In genomic region chr7:45098541-45099240, GRCm38 (mm10) we compare ENCODE assay signal across 12 mouse cellular contexts. TPM values are rescaled to one million over a fixed set of nuclear protein-coding genes. Genes with fewer than 3 reads are reported as not detected.
DNase-seq lines count a peak whose midpoint lies in the region; TF ChIP-seq lines count a peak whose summit lies in the region.
"Had no signal": no experiment of that assay in that cellular context is flagged by ENCODE, and none has a peak within 500 bp of the region (broad histone marks: within the 10 kb centered on the region; RNA-seq: fewer than 3 reads in every experiment).

No protein-coding gene starts in this region.

- H3K27ac ChIP-seq in layer of hippocampus, adult 2 months: no peak overlapping the region
- peak overlapping the region; percentile 45 for H3K27ac ChIP-seq in brown adipose tissue, adult 24 weeks (replicated peaks; ENCODE audit: low read depth, low read length)
- H3K27ac ChIP-seq: midbrain, embryonic 10.5 days; neural tube, embryonic 12.5 days had no signal

- TF ChIP-seq CTCF in layer of hippocampus, adult 2 months (conservative IDR thresholded peaks at IDR 0.05): peak; percentile 60

- no peak for DNase-seq in layer of hippocampus, adult 2 months (ENCODE audit: low spot score in 2 of 2)
- no peak for DNase-seq in layer of hippocampus, postnatal 14 days (ENCODE audit: low spot score in 2 of 2)
- peak; percentile 70 for DNase-seq in 416B (ENCODE audit: low read depth)
- DNase-seq in B cell, adult 2 months: peak; percentile 48 to 51
- no peak for DNase-seq in heart, adult 9 months (ENCODE audit: low spot score in 2 of 2)
- DNase-seq in heart, postnatal 36 days: no peak
- DNase-seq: adrenal gland, postnatal 36 days; cerebellum, adult 2 months; liver, embryonic 13.5 days had no signal

- H3K4me1 ChIP-seq in brown adipose tissue, adult 24 weeks (ENCODE audit: control insufficient read depth, insufficient read depth, insufficient read length, low read length): peaks cover 39% of the 10 kb centered on the region
- H3K4me1 ChIP-seq: neural tube, embryonic 12.5 days had no signal

- intact Hi-C loops in heart, postnatal 36 days (cut with DNase I): no loop called here

- H3K4me3 ChIP-seq in layer of hippocampus, adult 2 months: no peak overlapping the region
- no peak overlapping the region for H3K4me3 ChIP-seq in brown adipose tissue, adult 24 weeks (ENCODE audit: insufficient read depth, low read depth, low read length)
- H3K4me3 ChIP-seq: liver, embryonic 13.5 days; midbrain, embryonic 10.5 days; neural tube, embryonic 12.5 days had no signal

RNA-seq across cellular contexts. Expression of gene Fcgrt, which starts 5.0 kb away (rescaled TPM):
- 10 to 100 TPM; 17.8 to 19.0 TPM for total RNA-seq in layer of hippocampus, adult 2 months (2021)
- total RNA-seq in layer of hippocampus, postnatal 14 days (2021): 10 to 100 TPM; 17.1 to 20.9 TPM
- 167 and 170 TPM in 2 replicates for polyA plus RNA-seq in brown adipose tissue, adult 24 weeks (2012; ENCODE audit: insufficient read depth, insufficient read length, missing spikeins)
- 10 to 100 TPM; 77.1 to 84.5 TPM for total RNA-seq in heart, postnatal 36 days (2021)

RNA-seq across cellular contexts. Expression of gene Rcn3, which starts 6.7 kb away (rescaled TPM):
- 10 to 100 TPM in 1 of 2 experiments, 1 to 10 TPM in 1; 7.5 to 11.7 TPM for total RNA-seq in layer of hippocampus, adult 2 months (2021)
- total RNA-seq in layer of hippocampus, postnatal 14 days (2021): 10 to 100 TPM; 10.3 to 13.8 TPM
- 12.7 and 16.4 TPM in 2 replicates for polyA plus RNA-seq in brown adipose tissue, adult 24 weeks (2012; ENCODE audit: insufficient read depth, insufficient read length, missing spikeins)
- total RNA-seq in heart, postnatal 36 days (2021): 10 to 100 TPM; 26.4 to 28.1 TPM

RNA-seq across cellular contexts. Expression of gene Rps11, which starts 25.5 kb away (rescaled TPM):
- 100 to 1,000 TPM; 436 to 442 TPM for total RNA-seq in layer of hippocampus, adult 2 months (2021)
- total RNA-seq in layer of hippocampus, postnatal 14 days (2021): 100 to 1,000 TPM; 427 to 461 TPM
- 1,258 and 1,344 TPM in 2 replicates for polyA plus RNA-seq in brown adipose tissue, adult 24 weeks (2012; ENCODE audit: insufficient read depth, insufficient read length, missing spikeins)
- 100 to 1,000 TPM; 567 to 587 TPM for total RNA-seq in heart, postnatal 36 days (2021)

RNA-seq across cellular contexts. Expression of gene Rpl13a, which starts 29.9 kb away (rescaled TPM):
- total RNA-seq in layer of hippocampus, adult 2 months (2021): 100 to 1,000 TPM; 808 to 856 TPM
- 100 to 1,000 TPM; 736 to 824 TPM for total RNA-seq in layer of hippocampus, postnatal 14 days (2021)
- 1,142 and 1,278 TPM in 2 replicates for polyA plus RNA-seq in brown adipose tissue, adult 24 weeks (2012; ENCODE audit: insufficient read depth, insufficient read length, missing spikeins)
- 100 to 1,000 TPM; 580 to 665 TPM for total RNA-seq in heart, postnatal 36 days (2021)

RNA-seq across cellular contexts. Expression of gene Prrg2, which starts 36.2 kb away (rescaled TPM):
- 1 to 10 TPM; 5.7 to 8.4 TPM for total RNA-seq in layer of hippocampus, adult 2 months (2021)
- 1 to 10 TPM; 5.3 to 7.4 TPM for total RNA-seq in layer of hippocampus, postnatal 14 days (2021)
- 17.2 and 33.8 TPM in 2 replicates for polyA plus RNA-seq in brown adipose tissue, adult 24 weeks (2012; ENCODE audit: insufficient read depth, insufficient read length, missing spikeins)
- 1 to 10 TPM; 7.7 to 7.9 TPM for total RNA-seq in heart, postnatal 36 days (2021)

Comparison
In these comparisons a context has a peak if more than half of its experiments do, and no peak if none do; other contexts are left out.
1. DNase-seq: peak in 416B (single experiment) and B cell, adult 2 months (2 of 2); none in layer of hippocampus, adult 2 months (0 of 2), layer of hippocampus, postnatal 14 days (0 of 2), heart, adult 9 months (0 of 2) and heart, postnatal 36 days (0 of 2).